19 mouse cellular contexts compared by ENCODE assay signal in the genomic region with DNA sequence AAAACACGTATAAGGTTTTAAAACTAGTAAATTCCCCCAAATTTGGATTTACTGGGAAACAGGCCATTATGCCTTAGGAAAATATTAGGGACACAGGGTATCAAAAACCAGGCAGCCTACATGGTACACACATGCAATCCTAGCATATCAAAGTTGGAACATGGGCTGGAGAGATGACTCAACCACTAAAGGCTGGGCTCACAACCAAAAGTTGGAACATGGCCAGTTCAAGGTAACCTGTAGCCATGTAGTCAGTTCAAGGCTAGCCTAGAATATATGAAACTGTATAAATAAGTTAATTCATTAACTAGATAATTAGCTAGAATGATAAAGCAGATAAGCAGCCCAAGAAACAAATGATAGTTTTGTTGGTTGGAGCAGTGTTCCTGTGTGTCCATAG. TPM values are rescaled to one million over a fixed set of nuclear protein-coding genes. Genes with fewer than 3 reads are reported as not detected.
DNase-seq lines count a peak whose midpoint lies in the region; ATAC-seq and TF ChIP-seq lines count a peak whose summit lies in the region.
"Had no signal": no experiment of that assay in that cellular context is flagged by ENCODE, and none has a peak within 500 bp of the region (broad histone marks: within the 10 kb centered on the region; RNA-seq: fewer than 3 reads in every experiment).

No protein-coding gene starts in this region.

- no peak for TF ChIP-seq POLR2A in embryonic fibroblast, embryonic 13.5 days (IDR thresholded peaks at IDR 0.05; ENCODE audit: low read depth, low read length)

- TF ChIP-seq CTCF in intestine, postnatal 0 days (IDR thresholded peaks at IDR 0.05; ENCODE audit: low read depth): no peak
- no peak for TF ChIP-seq CTCF in embryonic fibroblast, embryonic 13.5 days (IDR thresholded peaks at IDR 0.05; ENCODE audit: borderline replicate concordance, insufficient read depth, low read length)

- H3K9me3 ChIP-seq in intestine, postnatal 0 days (ENCODE audit: control insufficient read depth): no peaks in the 10 kb centered on the region
- H3K9me3 ChIP-seq in intestine, embryonic 16.5 days (ENCODE audit: control insufficient read depth, low read length): no peaks in the 10 kb centered on the region
- no peaks in the 10 kb centered on the region for H3K9me3 ChIP-seq in midbrain, embryonic 14.5 days (ENCODE audit: control insufficient read depth, low read length)
- H3K9me3 ChIP-seq: embryonic facial prominence, embryonic 15.5 days; forebrain, embryonic 15.5 days; heart, embryonic 13.5 days; hindbrain, embryonic 12.5 days had no signal

- no peak for ATAC-seq in intestine, postnatal 0 days
- ATAC-seq in intestine, embryonic 16.5 days: no peak
- no peak for ATAC-seq in midbrain, embryonic 14.5 days (ENCODE audit: low FRiP score, low TSS enrichment)
- ATAC-seq: activated CD4-positive, CD25-positive, alpha-beta regulatory T cell, adult 4 months; forebrain, embryonic 15.5 days; inflammation-experienced regulatory T-cells, adult 6 months had no signal

- no peak overlapping the region for H3K4me3 ChIP-seq in intestine, postnatal 0 days (ENCODE audit: low read depth, low read length)
- H3K4me3 ChIP-seq in intestine, embryonic 16.5 days (ENCODE audit: low read length): no peak overlapping the region
- H3K4me3 ChIP-seq in embryonic fibroblast, embryonic 13.5 days (ENCODE audit: insufficient read depth, low read length): no peak overlapping the region
- H3K4me3 ChIP-seq in midbrain, embryonic 14.5 days (replicated peaks; ENCODE audit: low read depth, low read length): no peak overlapping the region
- H3K4me3 ChIP-seq: embryonic facial prominence, embryonic 15.5 days; forebrain, embryonic 15.5 days; heart, adult 2 months; heart, embryonic 13.5 days; hindbrain, embryonic 12.5 days had no signal

- H3K27me3 ChIP-seq in intestine, postnatal 0 days (replicated peaks; ENCODE audit: control insufficient read depth, insufficient read depth, low read length): no peaks in the 10 kb centered on the region
- H3K27me3 ChIP-seq in intestine, embryonic 16.5 days (replicated peaks; ENCODE audit: control insufficient read depth, insufficient read depth, low read length): peaks cover 7% of the 10 kb centered on the region; the same call in 1 of the 2 replicates
- peaks cover 36% of the 10 kb centered on the region for H3K27me3 ChIP-seq in midbrain, embryonic 14.5 days (ENCODE audit: control insufficient read depth, insufficient read depth, low read length)

- H3K27ac ChIP-seq in intestine, postnatal 0 days (ENCODE audit: low read depth, low read length): no peak overlapping the region
- H3K27ac ChIP-seq in intestine, embryonic 16.5 days (ENCODE audit: low read length): no peak overlapping the region
- peak overlapping the region; percentile 28 for H3K27ac ChIP-seq in embryonic fibroblast, embryonic 13.5 days (ENCODE audit: insufficient read depth, low read length)
- H3K27ac ChIP-seq in midbrain, embryonic 14.5 days (replicated peaks; ENCODE audit: low read depth, low read length): no peak overlapping the region
- H3K27ac ChIP-seq: embryonic facial prominence, embryonic 15.5 days; forebrain, embryonic 15.5 days; heart, adult 2 months; heart, embryonic 13.5 days; hindbrain, embryonic 12.5 days had no signal

- 86% methylated on average over 1 of the region's 1 CpGs for WGBS in intestine, postnatal 0 days
- WGBS in intestine, embryonic 16.5 days: 88% methylated on average over 1 of the region's 1 CpGs
- 92% methylated on average over 1 of the region's 1 CpGs for WGBS in midbrain, embryonic 14.5 days

- H3K36me3 ChIP-seq in intestine, postnatal 0 days (ENCODE audit: control insufficient read depth, insufficient read depth): 0 out of 2 replicates have a peak, but pooled peaks cover 10% of the 10 kb centered on the region
- no peaks in the 10 kb centered on the region for H3K36me3 ChIP-seq in intestine, embryonic 16.5 days (ENCODE audit: control insufficient read depth, insufficient read depth, low read length)
- no peaks in the 10 kb centered on the region for H3K36me3 ChIP-seq in midbrain, embryonic 14.5 days (ENCODE audit: control insufficient read depth, insufficient read depth, low read length)
- H3K36me3 ChIP-seq: embryonic facial prominence, embryonic 15.5 days; forebrain, embryonic 15.5 days; heart, embryonic 13.5 days; hindbrain, embryonic 12.5 days had no signal

- no peaks in the 10 kb centered on the region for H3K4me1 ChIP-seq in intestine, postnatal 0 days (replicated peaks; ENCODE audit: control insufficient read depth, insufficient read depth, low read length)
- H3K4me1 ChIP-seq in intestine, embryonic 16.5 days (ENCODE audit: control insufficient read depth, insufficient read depth, low read length): peaks cover 6% of the 10 kb centered on the region
- H3K4me1 ChIP-seq in embryonic fibroblast, embryonic 13.5 days (ENCODE audit: control insufficient read depth, insufficient read depth, low read length): no peaks in the 10 kb centered on the region
- H3K4me1 ChIP-seq in midbrain, embryonic 14.5 days (ENCODE audit: control insufficient read depth, insufficient read depth, low read length): peaks cover 3% of the 10 kb centered on the region; the same call in 1 of the 2 replicates
- H3K4me1 ChIP-seq: heart, embryonic 13.5 days had no signal

- peak; percentile 27 for DNase-seq in testis, postnatal 10 days (ENCODE audit: low spot score)
- DNase-seq in testis, postnatal 14 days (ENCODE audit: low spot score): no peak
- DNase-seq in adrenal gland, adult 2 months: no peak
- DNase-seq in midbrain, embryonic 14.5 days: no peak
- DNase-seq: adrenal gland, postnatal 25 days; cerebellum, postnatal 14 days; gastrocnemius, postnatal 10 days; heart, adult 2 months; heart, postnatal 4 days had no signal

- H3K9ac ChIP-seq in intestine, postnatal 0 days (ENCODE audit: low read depth, low read length): no peak overlapping the region
- H3K9ac ChIP-seq in intestine, embryonic 16.5 days (ENCODE audit: low read depth, low read length): no peak overlapping the region
- H3K9ac ChIP-seq in midbrain, embryonic 14.5 days (replicated peaks; ENCODE audit: low read length): no peak overlapping the region
- H3K9ac ChIP-seq: embryonic facial prominence, embryonic 15.5 days; forebrain, embryonic 15.5 days; heart, embryonic 13.5 days; hindbrain, embryonic 12.5 days had no signal

- H3K4me2 ChIP-seq in intestine, postnatal 0 days (replicated peaks; ENCODE audit: low read depth): 0 out of 2 replicates have a peak overlapping the region, but pooled peaks have one; percentile 96
- H3K4me2 ChIP-seq in intestine, embryonic 16.5 days (ENCODE audit: low read depth, low read length): no peak overlapping the region
- H3K4me2 ChIP-seq in midbrain, embryonic 14.5 days (ENCODE audit: low read length): no peak overlapping the region
- H3K4me2 ChIP-seq: embryonic facial prominence, embryonic 15.5 days; forebrain, embryonic 15.5 days; heart, embryonic 13.5 days; hindbrain, embryonic 12.5 days had no signal

RNA-seq across cellular contexts. Expression of a gene that starts 3.3 kb away (rescaled TPM):
- 6.7 and 8.0 TPM in 2 replicates for polyA plus RNA-seq in intestine, postnatal 0 days (2015; fragmentation: Nextera tagmentation; extraction: Ambion mirVana)
- 5.9 and 9.1 TPM in 2 replicates for polyA plus RNA-seq in intestine, embryonic 16.5 days (2015; fragmentation: Nextera tagmentation; extraction: Ambion mirVana)
- polyA plus RNA-seq in embryonic fibroblast, embryonic 13.5 days (2011; ENCODE audit: insufficient read length, low read depth, missing spikeins): 24.5 and 41.1 TPM in 2 replicates
- under 1 TPM; 0.10 to 0.69 TPM for total RNA-seq in adrenal gland, adult 2 months (2021)
- 0.11 and 0.33 TPM in 2 replicates for polyA plus RNA-seq in adrenal gland, adult 2 months (2012; rRNA removed)
- polyA plus RNA-seq in midbrain, embryonic 14.5 days (2014; fragmentation: Nextera tagmentation; extraction: Ambion mirVana): 0.07 and 0.14 TPM in 2 replicates
- total RNA-seq: MEL had no signal
- polyA plus RNA-seq: activated CD4-positive, CD25-positive, alpha-beta regulatory T cell, adult 4 months had no signal
